Mouse (Mus musculus): Measurements from ENCODE around the gene Ankrd16. TPM values are rescaled to one million over a fixed set of nuclear protein-coding genes. Genes with fewer than 3 reads are reported as not detected.

The Ankrd16 gene
- polyA plus RNA-seq, 1 experiment from 2014 or later: 45.7 TPM

Other genes with a start within 250 kb of the Ankrd16 start
- gene Pfkfb3, start 223.8 kb upstream of the Ankrd16 start, polyA plus RNA-seq (2015; fragmentation: Nextera tagmentation; extraction: Ambion mirVana): 13.9 and 16.6 TPM in 2 replicates
- gene Rbm17, start 173.7 kb upstream of the Ankrd16 start, polyA plus RNA-seq (2015; fragmentation: Nextera tagmentation; extraction: Ambion mirVana): 140 and 142 TPM in 2 replicates
- not detected in 2 replicates for gene Gm17490, start 151.6 kb upstream of the Ankrd16 start, polyA plus RNA-seq (2015; fragmentation: Nextera tagmentation; extraction: Ambion mirVana)
- not detected in 2 replicates for gene Il2ra, start 135.1 kb upstream of the Ankrd16 start, polyA plus RNA-seq (2015; fragmentation: Nextera tagmentation; extraction: Ambion mirVana)
- gene Il15ra, start 72.6 kb upstream of the Ankrd16 start, polyA plus RNA-seq (2015; fragmentation: Nextera tagmentation; extraction: Ambion mirVana): 2.1 and 3.3 TPM in 2 replicates
- 117 and 121 TPM in 2 replicates for gene Fbh1, start 294 bp upstream of the Ankrd16 start, polyA plus RNA-seq (2015; fragmentation: Nextera tagmentation; extraction: Ambion mirVana)